20 mouse cellular contexts compared by ENCODE assay signal in genomic region chr10:14024971-14025370, GRCm38 (mm10).
"Had no signal": no experiment of that assay in that cellular context is flagged by ENCODE, and none has a peak within 500 bp of the region (broad histone marks: within the 10 kb centered on the region; RNA-seq: fewer than 3 reads in every experiment).

No protein-coding gene starts in this region.

- H3K4me1 ChIP-seq: limb, embryonic 12.5 days; limb, embryonic 15.5 days; stomach, embryonic 15.5 days had no signal

- ATAC-seq: liver, postnatal 0 days; lung, postnatal 0 days; midbrain, embryonic 15.5 days had no signal

- H3K27ac ChIP-seq: kidney, postnatal 0 days; limb, embryonic 12.5 days; limb, embryonic 15.5 days; liver, embryonic 14.5 days; macrophage; midbrain, embryonic 12.5 days; midbrain, embryonic 15.5 days; neural tube, embryonic 12.5 days; neural tube, embryonic 15.5 days; stomach, embryonic 15.5 days had no signal

- DNase-seq: kidney, postnatal 25 days; left cerebral cortex, postnatal 4 days; liver, postnatal 0 days; lung, embryonic 14.5 days; right cerebral cortex, adult 18-20 months; right cerebral cortex, postnatal 14 days; right cerebral cortex, postnatal 4 days; spleen, adult 18-20 months; thymus, postnatal 25 days had no signal

- H3K27me3 ChIP-seq: limb, embryonic 15.5 days; midbrain, embryonic 12.5 days; midbrain, embryonic 15.5 days; neural tube, embryonic 12.5 days; neural tube, embryonic 15.5 days; stomach, embryonic 15.5 days had no signal

- H3K36me3 ChIP-seq: limb, embryonic 12.5 days; limb, embryonic 15.5 days; midbrain, embryonic 12.5 days; midbrain, embryonic 15.5 days; neural tube, embryonic 12.5 days; neural tube, embryonic 15.5 days; stomach, embryonic 15.5 days had no signal

- H3K4me3 ChIP-seq: limb, embryonic 12.5 days; limb, embryonic 15.5 days; midbrain, embryonic 12.5 days; midbrain, embryonic 15.5 days; neural tube, embryonic 12.5 days; neural tube, embryonic 15.5 days; stomach, embryonic 15.5 days had no signal

- H3K9me3 ChIP-seq: limb, embryonic 12.5 days; limb, embryonic 15.5 days; midbrain, embryonic 12.5 days; midbrain, embryonic 15.5 days; neural tube, embryonic 12.5 days; neural tube, embryonic 15.5 days; stomach, embryonic 15.5 days had no signal
